Comparison of ENCODE assay signal across 12 mouse cellular contexts in the genomic region with DNA sequence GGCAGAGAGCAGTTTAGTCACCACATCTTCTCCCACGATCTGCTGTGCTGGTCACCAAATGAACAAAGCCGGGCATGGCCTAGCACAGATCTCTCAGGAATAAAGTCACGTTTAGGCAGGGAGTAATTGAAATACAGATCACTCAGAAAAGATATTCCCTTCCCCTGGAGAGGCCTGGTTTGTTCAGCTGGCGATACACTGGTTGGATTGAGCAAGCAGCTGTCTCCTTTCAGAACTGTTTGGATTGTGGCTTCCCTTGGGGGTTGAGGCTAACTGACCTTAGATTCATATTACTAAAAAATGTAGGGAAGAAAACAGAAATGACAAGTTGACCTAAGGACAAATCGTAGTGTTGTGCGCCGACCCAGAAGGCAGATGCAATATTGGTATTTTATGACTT. TPM values are rescaled to one million over a fixed set of nuclear protein-coding genes. Genes with fewer than 3 reads are reported as not detected.
DNase-seq lines count a peak whose midpoint lies in the region; ATAC-seq and TF ChIP-seq lines count a peak whose summit lies in the region.
"Had no signal": no experiment of that assay in that cellular context is flagged by ENCODE, and none has a peak within 500 bp of the region (broad histone marks: within the 10 kb centered on the region; RNA-seq: fewer than 3 reads in every experiment).

No protein-coding gene starts in this region.

- H3K4me2 ChIP-seq in neural tube, embryonic 11.5 days (ENCODE audit: low read depth) = no peak overlapping the region
- no peak overlapping the region for H3K4me2 ChIP-seq in lung, embryonic 14.5 days
- H3K4me2 ChIP-seq: embryonic facial prominence, embryonic 15.5 days; midbrain, embryonic 11.5 days had no signal

- no peak overlapping the region for H3K4me3 ChIP-seq in neural tube, embryonic 11.5 days (ENCODE audit: low read depth, low read length)
- H3K4me3 ChIP-seq in lung, embryonic 14.5 days (ENCODE audit: low read depth, low read length) = no peak overlapping the region
- H3K4me3 ChIP-seq: embryonic facial prominence, embryonic 15.5 days had no signal

- no peak overlapping the region for H3K27ac ChIP-seq in neural tube, embryonic 11.5 days (ENCODE audit: low read depth, low read length)
- H3K27ac ChIP-seq in lung, embryonic 14.5 days (ENCODE audit: low read depth) = no peak overlapping the region
- H3K27ac ChIP-seq: embryonic facial prominence, embryonic 15.5 days had no signal

- H3K9me3 ChIP-seq in neural tube, embryonic 11.5 days (ENCODE audit: control insufficient read depth, low read length) = no peaks in the 10 kb centered on the region
- H3K9me3 ChIP-seq in lung, embryonic 14.5 days (ENCODE audit: low read depth, low read length) = no peaks in the 10 kb centered on the region
- H3K9me3 ChIP-seq: embryonic facial prominence, embryonic 15.5 days had no signal

- no peaks in the 10 kb centered on the region for H3K27me3 ChIP-seq in neural tube, embryonic 11.5 days (ENCODE audit: control insufficient read depth, insufficient read depth, low read length)
- no peaks in the 10 kb centered on the region for H3K27me3 ChIP-seq in lung, embryonic 14.5 days (ENCODE audit: insufficient read depth, low read length)
- H3K27me3 ChIP-seq: embryonic facial prominence, embryonic 15.5 days had no signal

- H3K9ac ChIP-seq in neural tube, embryonic 11.5 days (ENCODE audit: low read length) = no peak overlapping the region
- H3K9ac ChIP-seq in lung, embryonic 14.5 days = no peak overlapping the region
- H3K9ac ChIP-seq: embryonic facial prominence, embryonic 15.5 days had no signal

- WGBS in neural tube, embryonic 11.5 days = 62% methylated on average over 7 of the region's 7 CpGs
- 52% methylated on average over 7 of the region's 7 CpGs for WGBS in lung, embryonic 14.5 days

- DNase-seq in adrenal gland, postnatal 14 days = peak; percentile 52
- DNase-seq in adrenal gland, postnatal 4 days (ENCODE audit: low spot score in 2 of 2) = no peak
- peak; percentile 27 for DNase-seq in neural tube, embryonic 11.5 days (ENCODE audit: low spot score)
- DNase-seq in neural tube, embryonic 10.5 days (ENCODE audit: extremely low spot score, low spot score) = no peak
- DNase-seq in lung, embryonic 14.5 days = peak; percentile 62
- no peak for DNase-seq in right cerebral cortex, postnatal 36 days (ENCODE audit: low spot score in 2 of 2)
- no peak for DNase-seq in natural killer cell, adult 2 months (ENCODE audit: low spot score in 2 of 2)
- no peak for DNase-seq in MN1 (ENCODE audit: low spot score)
- DNase-seq: B cell, adult 2 months; spleen, adult 18-20 months had no signal

- no peak for ATAC-seq in neural tube, embryonic 11.5 days (ENCODE audit: insufficient read depth, low FRiP score, low TSS enrichment)
- peak; percentile 54; the same call in 1 of the 2 replicates for ATAC-seq in lung, embryonic 14.5 days (ENCODE audit: insufficient read depth)

- TF ChIP-seq CTCF in lung, embryonic 14.5 days (IDR thresholded peaks at IDR 0.05; ENCODE audit: low read depth) = no peak

- H3K36me3 ChIP-seq in neural tube, embryonic 11.5 days (ENCODE audit: control insufficient read depth, insufficient read depth, low read length) = no peaks in the 10 kb centered on the region
- H3K36me3 ChIP-seq in lung, embryonic 14.5 days (ENCODE audit: insufficient read depth) = no peaks in the 10 kb centered on the region
- H3K36me3 ChIP-seq: embryonic facial prominence, embryonic 15.5 days had no signal

- no peaks in the 10 kb centered on the region for H3K4me1 ChIP-seq in neural tube, embryonic 11.5 days (ENCODE audit: control insufficient read depth, insufficient read depth, low read length)
- 0 out of 2 replicates have a peak, but pooled peaks cover 7% of the 10 kb centered on the region for H3K4me1 ChIP-seq in lung, embryonic 14.5 days (ENCODE audit: insufficient read depth)
- H3K4me1 ChIP-seq: embryonic facial prominence, embryonic 15.5 days had no signal

RNA-seq across cellular contexts. Expression of gene Jade1, which starts 56.7 kb away (rescaled TPM):
- 42.8 and 43.5 TPM in 2 replicates for total RNA-seq in adrenal gland, postnatal 14 days (2021)
- total RNA-seq in adrenal gland, postnatal 4 days (2021) = 10 to 100 TPM; 57.5 to 59.7 TPM
- polyA plus RNA-seq in neural tube, embryonic 11.5 days (2014; fragmentation: Nextera tagmentation; extraction: Ambion mirVana) = 14.0 and 15.6 TPM in 2 replicates
- polyA plus RNA-seq in lung, embryonic 14.5 days (2014; fragmentation: Nextera tagmentation; extraction: Ambion mirVana) = 10.3 and 10.5 TPM in 2 replicates

Comparison
In these comparisons a context has a peak if more than half of its experiments do, and no peak if none do; other contexts are left out.
1. DNase-seq: peak in adrenal gland, postnatal 14 days (single experiment), neural tube, embryonic 11.5 days (single experiment) and lung, embryonic 14.5 days (single experiment); none in adrenal gland, postnatal 4 days (0 of 2), neural tube, embryonic 10.5 days (single experiment), right cerebral cortex, postnatal 36 days (0 of 2), natural killer cell, adult 2 months (0 of 2) and MN1 (single experiment).